Mouse (Mus musculus) lung, adult 10 weeks (tissue): ENCODE data around the gene Bysl. TPM values are rescaled to one million over a fixed set of nuclear protein-coding genes. Genes with fewer than 3 reads are reported as not detected.

ENCODE experiments used
- polyA plus RNA-seq: library from polyadenylated mRNA; stranded (reverse); fragments of 350-450 nt; fragmentation: Illumina TruSeq; extraction: RNeasy Lipid Tissue Mini Kit (QIAGEN cat#74804); gene quantifications from one replicate; pipeline ENCODE4 v1.2.3, GENCODE M21; 2014; ENCODE audit warnings: low read depth, low replicate concordance; ENCODE audit not compliant: insufficient read depth

Bysl gene
- 7.0 TPM for polyA plus RNA-seq

GRCm38 (mm10) chr17:47610849-47611660 lies at the start of gene Bysl, which contains the start of the genes Med20 and Gm20517:
Bysl (minus strand) TSS chr17:47611492.
Med20 (plus strand) TSS chr17:47611582.
Gm20517 (plus strand) TSS chr17:47611589.

DNA sequence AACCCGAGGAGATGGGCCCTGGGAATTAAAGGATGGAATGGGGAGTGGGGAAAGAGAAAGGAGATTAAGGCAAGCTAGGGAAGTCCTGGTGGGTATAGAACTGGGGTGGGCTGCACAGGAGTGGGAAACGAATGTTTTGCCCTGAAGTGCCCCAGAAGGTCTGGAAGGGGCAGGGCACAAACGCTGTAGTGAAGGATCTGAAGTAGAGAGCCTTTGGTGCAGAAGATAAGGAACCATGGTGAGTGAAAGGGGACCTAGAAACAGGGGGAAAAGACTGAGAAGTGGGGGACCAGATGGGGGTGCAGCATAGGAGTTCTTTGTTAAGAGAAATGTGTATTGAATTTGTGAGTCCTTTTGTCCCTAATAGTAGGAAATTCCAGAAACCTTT lies 19.4 kb upstream of the Bysl start, which contains the start of gene Usp49:
Gene Usp49 (plus strand): TSS at position 13 of the 388 bp plus-strand sequence.

Other genes with a start within 250 kb of the Bysl start
- 32.4 TPM for gene Mrps10, start 242.6 kb downstream of the Bysl start, polyA plus RNA-seq
- 0.41 TPM for gene Guca1b, start 226.1 kb downstream of the Bysl start, polyA plus RNA-seq
- gene Guca1a, start 210.9 kb downstream of the Bysl start, polyA plus RNA-seq = 1.5 TPM
- 9.8 TPM for gene AI661453, start 174.9 kb downstream of the Bysl start, polyA plus RNA-seq
- gene 1700001C19Rik, start 174.1 kb downstream of the Bysl start, polyA plus RNA-seq = 0.48 TPM
- gene Taf8, start 109.2 kb downstream of the Bysl start, polyA plus RNA-seq = 14.3 TPM
- 106 TPM for gene Ccnd3, start 106.4 kb downstream of the Bysl start, polyA plus RNA-seq
- 16.2 TPM for gene Med20, start 90 bp upstream of the Bysl start, polyA plus RNA-seq
- gene Gm20517, start 97 bp upstream of the Bysl start, polyA plus RNA-seq = 0.87 TPM
- gene Usp49, start 19.2 kb upstream of the Bysl start, polyA plus RNA-seq = 1.2 TPM
- gene Tomm6, start 76.9 kb upstream of the Bysl start, polyA plus RNA-seq = 201 TPM
- gene Frs3, start 77.5 kb upstream of the Bysl start, polyA plus RNA-seq = 3.5 TPM
- 0.64 TPM for gene Gm21981, start 83.0 kb upstream of the Bysl start, polyA plus RNA-seq
- gene Prickle4, start 83.2 kb upstream of the Bysl start, polyA plus RNA-seq = 1.5 TPM
- 0.56 TPM for gene Pgc, start 115.3 kb upstream of the Bysl start, polyA plus RNA-seq
- gene Tfeb, start 125.5 kb upstream of the Bysl start, polyA plus RNA-seq = 21.7 TPM
- 7.6 TPM for gene Mdfi, start 223.2 kb upstream of the Bysl start, polyA plus RNA-seq